Mouse (Mus musculus): ENCODE results near the gene Pilrb1. TPM values are rescaled to one million over a fixed set of nuclear protein-coding genes. Genes with fewer than 3 reads are reported as not detected.
"Not testable (repeated sequence)": the region's sequence is repeated elsewhere in the genome, so short reads cannot be mapped to it uniquely, and the experiment has no call there.

Pilrb1 gene
- polyA plus RNA-seq, 1 experiment from 2014 or later: 1.8 TPM

DNA sequence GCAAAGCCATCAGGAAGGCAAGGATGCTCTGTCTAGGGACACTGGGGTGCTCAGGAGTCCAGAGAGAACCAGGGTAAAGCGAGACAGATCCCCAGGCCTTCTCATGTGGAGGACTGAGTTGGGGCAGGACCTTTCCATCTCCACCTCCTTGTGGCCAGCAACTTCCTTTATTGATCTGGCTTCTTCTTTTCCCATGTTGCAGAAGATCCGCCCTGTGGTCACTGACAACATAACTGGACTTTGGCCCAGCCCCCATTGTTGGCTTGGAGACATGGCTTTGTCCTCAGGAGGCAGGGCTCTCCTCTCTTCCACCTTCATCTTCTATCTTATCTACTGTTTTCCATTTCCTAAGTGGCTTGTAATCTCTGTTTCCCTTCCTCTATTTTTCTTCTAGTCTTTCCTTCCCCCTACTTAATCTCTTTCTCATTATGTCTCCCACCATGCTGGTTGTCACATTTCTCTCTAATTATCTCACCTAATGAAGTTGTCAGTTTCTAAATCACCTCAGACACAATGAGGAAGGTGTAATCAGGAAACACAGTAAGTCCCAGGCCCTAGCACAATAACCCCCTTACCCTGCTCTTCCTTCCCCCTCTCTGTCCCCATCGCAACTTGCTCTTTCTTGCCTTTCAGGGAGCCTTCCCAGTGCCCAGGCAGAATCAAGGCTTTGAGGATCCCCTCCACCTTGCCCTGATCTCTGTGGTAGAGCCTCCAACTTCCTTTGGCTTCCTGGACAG, 13.9 kb upstream of the Pilrb1 start, which contains the start of gene Pilrb2:
Pilrb2 (minus strand) TSS at position 172 of the 737 bp plus-strand sequence.
- not testable (repeated sequence) for H3K27me3 ChIP-seq (replicated peaks; ENCODE audit: control insufficient read depth, insufficient read depth, low read length); H3K36me3 ChIP-seq (ENCODE audit: control insufficient read depth, insufficient read depth, low read length); H3K4me3 ChIP-seq (ENCODE audit: low read length); ATAC-seq; H3K9ac ChIP-seq (ENCODE audit: low read depth, low read length); H3K27ac ChIP-seq (ENCODE audit: low read length); H3K4me1 ChIP-seq (ENCODE audit: control insufficient read depth, insufficient read depth, low read length); H3K9me3 ChIP-seq (ENCODE audit: control insufficient read depth, low read length); H3K4me2 ChIP-seq (ENCODE audit: low read depth, low read length)
- WGBS: 69% methylated on average over 3 of the region's 3 CpGs

DNA sequence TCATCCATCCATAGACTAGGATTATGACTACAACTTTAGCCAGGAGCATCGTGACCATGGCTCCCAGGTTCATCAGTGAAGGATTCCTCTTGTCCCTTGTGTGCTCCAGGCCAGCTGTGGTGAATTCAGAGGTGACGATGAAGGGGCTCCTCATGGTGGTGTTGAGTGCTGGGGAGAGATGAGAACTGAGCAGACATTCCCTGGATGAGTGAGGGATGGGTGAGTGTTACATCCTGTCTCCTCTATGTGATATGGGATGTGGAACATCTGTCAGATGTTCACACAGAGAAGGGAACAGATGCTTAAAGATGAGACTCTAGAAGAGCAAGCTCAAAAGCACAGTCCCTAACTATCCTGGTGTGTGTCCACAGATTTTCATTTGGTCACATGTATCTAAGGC, 10.7 kb upstream of the Pilrb1 start:
- 77% methylated on average over 2 of the region's 2 CpGs for WGBS
- not testable (repeated sequence) for H3K4me1 ChIP-seq (ENCODE audit: control insufficient read depth, insufficient read depth, low read length); H3K36me3 ChIP-seq (ENCODE audit: control insufficient read depth, insufficient read depth, low read length); H3K9me3 ChIP-seq (ENCODE audit: control insufficient read depth, low read length); ATAC-seq; H3K9ac ChIP-seq (ENCODE audit: low read depth, low read length); H3K27me3 ChIP-seq (replicated peaks; ENCODE audit: control insufficient read depth, insufficient read depth, low read length); H3K4me2 ChIP-seq (ENCODE audit: low read depth, low read length); H3K4me3 ChIP-seq (ENCODE audit: low read length); H3K27ac ChIP-seq (ENCODE audit: low read length)

DNA sequence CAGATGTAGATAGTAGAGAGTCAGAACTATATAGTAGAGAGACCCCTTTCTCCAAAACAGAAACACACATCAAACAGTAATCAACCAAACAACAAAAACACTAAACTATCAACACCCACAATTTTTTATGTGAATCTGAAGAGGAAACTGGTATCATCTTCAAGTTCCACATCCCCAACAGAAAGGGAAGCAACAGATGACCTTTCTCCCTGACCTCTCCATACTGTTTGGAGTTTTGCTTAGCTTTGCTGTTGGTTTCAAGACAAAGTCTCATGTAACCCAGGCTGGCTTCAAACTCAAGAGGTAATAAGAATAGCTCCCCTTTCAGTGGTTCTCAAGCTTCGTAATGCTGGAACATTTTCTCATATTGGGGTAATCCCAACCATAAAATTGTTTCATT, 6.1 kb upstream of the Pilrb1 start:
- WGBS: 93% methylated on average over 1 of the region's 1 CpGs
- H3K27ac ChIP-seq (ENCODE audit: low read length); H3K9me3 ChIP-seq (ENCODE audit: control insufficient read depth, low read length); H3K36me3 ChIP-seq (ENCODE audit: control insufficient read depth, insufficient read depth, low read length); ATAC-seq; H3K4me3 ChIP-seq (ENCODE audit: low read length); H3K27me3 ChIP-seq (replicated peaks; ENCODE audit: control insufficient read depth, insufficient read depth, low read length); H3K4me2 ChIP-seq (ENCODE audit: low read depth, low read length); H3K9ac ChIP-seq (ENCODE audit: low read depth, low read length); H3K4me1 ChIP-seq (ENCODE audit: control insufficient read depth, insufficient read depth, low read length): not testable (repeated sequence)

DNA sequence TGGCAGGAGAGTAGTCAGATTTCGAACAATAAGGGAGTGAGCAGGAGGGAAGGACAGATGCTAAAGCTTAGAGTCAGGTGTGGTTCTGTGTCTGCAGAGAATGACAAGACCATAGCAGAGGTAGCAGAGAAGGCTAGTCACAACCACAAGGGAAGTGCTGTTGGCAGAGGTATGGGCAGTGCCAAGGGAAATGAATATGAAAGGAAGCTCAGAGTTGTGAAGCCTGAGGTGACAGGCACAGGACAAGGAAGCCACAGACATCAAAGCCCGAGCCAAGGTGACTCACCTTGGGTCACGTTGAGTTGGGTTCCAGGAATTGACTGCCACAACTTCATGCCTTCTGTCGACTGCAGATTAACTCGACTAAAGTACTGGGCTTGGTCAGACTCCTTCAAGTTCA, 1.0 kb downstream of the Pilrb1 start:
- not testable (repeated sequence) for H3K9me3 ChIP-seq (ENCODE audit: control insufficient read depth, low read length); H3K4me3 ChIP-seq (ENCODE audit: low read length); H3K4me2 ChIP-seq (ENCODE audit: low read depth, low read length); H3K4me1 ChIP-seq (ENCODE audit: control insufficient read depth, insufficient read depth, low read length); H3K27ac ChIP-seq (ENCODE audit: low read length); ATAC-seq; H3K9ac ChIP-seq (ENCODE audit: low read depth, low read length); H3K27me3 ChIP-seq (replicated peaks; ENCODE audit: control insufficient read depth, insufficient read depth, low read length); H3K36me3 ChIP-seq (ENCODE audit: control insufficient read depth, insufficient read depth, low read length)
- WGBS: 72% methylated on average over 4 of the region's 5 CpGs

DNA sequence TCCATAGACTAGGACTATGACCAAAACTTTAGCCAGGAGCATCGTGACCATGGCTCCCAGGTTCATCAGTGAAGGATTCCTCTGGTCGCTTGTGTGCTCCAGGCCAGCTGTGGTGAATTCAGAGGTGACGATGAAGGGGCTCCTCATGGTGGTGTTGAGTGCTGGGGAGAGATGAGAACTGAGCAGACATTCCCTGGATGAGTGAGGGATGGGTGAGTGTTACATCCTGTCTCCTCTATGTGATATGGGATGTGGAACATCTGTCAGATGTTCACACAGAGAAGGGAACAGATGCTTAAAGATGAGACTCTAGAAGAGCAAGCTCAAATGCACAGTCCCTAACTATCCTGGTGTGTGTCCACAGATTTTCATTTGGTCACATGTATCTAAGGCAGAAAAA, 3.0 kb downstream of the Pilrb1 start:
- H3K4me1 ChIP-seq (ENCODE audit: control insufficient read depth, insufficient read depth, low read length); H3K27me3 ChIP-seq (replicated peaks; ENCODE audit: control insufficient read depth, insufficient read depth, low read length); H3K9me3 ChIP-seq (ENCODE audit: control insufficient read depth, low read length); H3K4me3 ChIP-seq (ENCODE audit: low read length); H3K4me2 ChIP-seq (ENCODE audit: low read depth, low read length); H3K36me3 ChIP-seq (ENCODE audit: control insufficient read depth, insufficient read depth, low read length); ATAC-seq; H3K27ac ChIP-seq (ENCODE audit: low read length); H3K9ac ChIP-seq (ENCODE audit: low read depth, low read length): not testable (repeated sequence)
- WGBS: 82% methylated on average over 3 of the region's 3 CpGs

DNA sequence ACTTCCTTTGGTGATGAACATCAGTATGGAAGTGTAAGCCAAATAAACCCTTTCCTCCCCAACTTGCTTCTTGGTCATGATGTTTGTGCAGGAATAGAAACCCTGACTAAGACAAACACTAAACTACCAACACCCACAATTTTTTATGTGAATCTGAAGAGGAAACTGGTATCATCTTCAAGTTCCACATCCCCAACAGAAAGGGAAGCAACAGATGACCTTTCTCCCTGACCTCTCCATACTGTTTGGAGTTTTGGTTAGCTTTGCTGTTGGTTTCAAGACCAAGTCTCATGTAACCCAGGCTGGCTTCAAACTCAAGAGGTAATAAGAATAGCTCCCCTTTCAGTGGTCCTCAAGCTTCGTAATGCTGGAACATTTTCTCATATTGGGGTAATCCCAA, 7.6 kb downstream of the Pilrb1 start:
- H3K9me3 ChIP-seq (ENCODE audit: control insufficient read depth, low read length); H3K4me3 ChIP-seq (ENCODE audit: low read length); H3K27me3 ChIP-seq (replicated peaks; ENCODE audit: control insufficient read depth, insufficient read depth, low read length); H3K27ac ChIP-seq (ENCODE audit: low read length); H3K9ac ChIP-seq (ENCODE audit: low read depth, low read length); H3K4me2 ChIP-seq (ENCODE audit: low read depth, low read length); ATAC-seq; H3K4me1 ChIP-seq (ENCODE audit: control insufficient read depth, insufficient read depth, low read length); H3K36me3 ChIP-seq (ENCODE audit: control insufficient read depth, insufficient read depth, low read length): not testable (repeated sequence)
- 89% methylated on average over 1 of the region's 1 CpGs for WGBS

DNA sequence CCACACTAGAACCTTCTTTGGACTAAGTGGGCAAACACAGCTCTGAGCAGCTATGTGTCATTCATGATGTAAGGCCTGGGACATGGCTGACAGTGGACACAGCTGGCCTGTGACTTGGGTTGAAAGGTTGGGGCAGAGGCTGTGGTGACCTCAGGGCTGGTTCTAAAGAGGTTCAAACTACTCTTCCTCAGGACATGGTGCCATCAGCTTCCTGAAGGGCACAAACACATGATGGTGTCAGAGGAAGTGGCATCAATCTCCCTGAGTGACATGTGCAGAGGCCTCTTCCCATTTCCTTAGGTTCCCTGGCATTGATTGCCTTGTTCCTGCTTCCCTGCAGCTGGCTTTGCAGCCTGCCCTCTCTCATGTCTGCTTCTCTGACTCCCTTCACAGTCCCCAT, 20.8 kb downstream of the Pilrb1 start:
- not testable (repeated sequence) for H3K4me2 ChIP-seq (ENCODE audit: low read depth, low read length); H3K9me3 ChIP-seq (ENCODE audit: control insufficient read depth, low read length)

DNA sequence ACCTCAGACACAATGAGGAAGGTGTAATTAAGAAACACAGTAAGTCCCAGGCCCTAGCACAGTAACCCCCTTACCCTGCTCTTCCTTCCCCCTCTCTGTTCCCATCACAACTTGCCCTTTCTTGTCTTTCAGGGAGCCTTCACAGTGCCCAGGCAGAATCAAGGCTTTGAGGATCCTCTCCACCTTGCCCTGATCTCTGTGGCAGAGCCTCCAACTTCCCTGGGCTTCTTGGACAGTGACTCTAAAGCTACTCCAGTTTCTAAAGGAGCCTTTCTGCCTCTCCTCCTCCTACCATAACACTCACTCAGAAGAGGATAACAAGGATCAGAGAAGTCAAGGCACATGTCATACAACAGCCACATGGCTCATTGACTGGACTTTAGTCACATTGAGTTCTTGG, 21.3 kb downstream of the Pilrb1 start:
- no peaks in the 10 kb centered on the region for H3K9me3 ChIP-seq (ENCODE audit: control insufficient read depth, low read length)
- no peak overlapping the region for H3K4me3 ChIP-seq (ENCODE audit: low read length)
- no peak overlapping the region for H3K9ac ChIP-seq (ENCODE audit: low read depth, low read length)
- H3K27me3 ChIP-seq (replicated peaks; ENCODE audit: control insufficient read depth, insufficient read depth, low read length): no peaks in the 10 kb centered on the region
- H3K27ac ChIP-seq (ENCODE audit: low read length): no peak overlapping the region
- ATAC-seq: no peak
- no peaks in the 10 kb centered on the region for H3K4me1 ChIP-seq (ENCODE audit: control insufficient read depth, insufficient read depth, low read length)
- H3K4me2 ChIP-seq (ENCODE audit: low read depth, low read length): no peak overlapping the region
- no peaks in the 10 kb centered on the region for H3K36me3 ChIP-seq (ENCODE audit: control insufficient read depth, insufficient read depth, low read length)

More for the DNA sequence above, 20.8 kb downstream of the Pilrb1 start:
- H3K9ac ChIP-seq (ENCODE audit: low read depth, low read length); H3K4me1 ChIP-seq (ENCODE audit: control insufficient read depth, insufficient read depth, low read length); H3K27ac ChIP-seq (ENCODE audit: low read length); H3K27me3 ChIP-seq (replicated peaks; ENCODE audit: control insufficient read depth, insufficient read depth, low read length); H3K36me3 ChIP-seq (ENCODE audit: control insufficient read depth, insufficient read depth, low read length); H3K4me3 ChIP-seq (ENCODE audit: low read length); ATAC-seq: not testable (repeated sequence)

DNA sequence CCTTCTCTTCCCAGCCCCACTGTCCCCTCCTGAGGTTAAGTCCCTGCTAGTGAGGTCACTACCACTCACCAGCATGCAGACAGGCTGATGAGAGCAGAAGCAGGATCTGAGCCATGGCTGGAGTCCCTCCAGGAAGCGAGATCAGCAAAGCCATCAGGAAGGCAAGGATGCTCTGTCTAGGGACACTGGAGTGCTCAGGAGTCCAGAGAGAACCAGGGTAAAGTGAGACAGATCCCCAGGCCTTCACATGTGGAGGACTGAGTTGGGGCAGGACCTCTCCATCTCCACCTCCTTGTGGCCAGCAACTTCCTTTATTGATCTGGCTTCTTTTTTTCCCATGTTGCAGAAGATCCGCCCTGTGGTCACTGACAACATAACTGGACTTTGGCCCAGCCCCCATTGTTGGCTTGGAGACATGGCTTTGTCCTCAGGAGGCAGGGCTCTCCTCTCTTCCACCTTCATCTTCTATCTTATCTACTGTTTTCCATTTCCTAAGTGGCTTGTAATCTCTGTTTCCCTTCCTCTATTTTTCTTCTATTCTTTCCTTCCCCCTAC, 21.9 kb downstream of the Pilrb1 start, which contains the start of gene Pilra:
Pilra (minus strand) TSS at position 316 of the 555 bp plus-strand sequence.
- not testable (repeated sequence) for ATAC-seq; H3K4me3 ChIP-seq (ENCODE audit: low read length); H3K9ac ChIP-seq (ENCODE audit: low read depth, low read length); H3K27ac ChIP-seq (ENCODE audit: low read length); H3K4me1 ChIP-seq (ENCODE audit: control insufficient read depth, insufficient read depth, low read length); H3K36me3 ChIP-seq (ENCODE audit: control insufficient read depth, insufficient read depth, low read length); H3K4me2 ChIP-seq (ENCODE audit: low read depth, low read length); H3K27me3 ChIP-seq (replicated peaks; ENCODE audit: control insufficient read depth, insufficient read depth, low read length); H3K9me3 ChIP-seq (ENCODE audit: control insufficient read depth, low read length)
- WGBS: 59% methylated on average over 2 of the region's 2 CpGs

DNA sequence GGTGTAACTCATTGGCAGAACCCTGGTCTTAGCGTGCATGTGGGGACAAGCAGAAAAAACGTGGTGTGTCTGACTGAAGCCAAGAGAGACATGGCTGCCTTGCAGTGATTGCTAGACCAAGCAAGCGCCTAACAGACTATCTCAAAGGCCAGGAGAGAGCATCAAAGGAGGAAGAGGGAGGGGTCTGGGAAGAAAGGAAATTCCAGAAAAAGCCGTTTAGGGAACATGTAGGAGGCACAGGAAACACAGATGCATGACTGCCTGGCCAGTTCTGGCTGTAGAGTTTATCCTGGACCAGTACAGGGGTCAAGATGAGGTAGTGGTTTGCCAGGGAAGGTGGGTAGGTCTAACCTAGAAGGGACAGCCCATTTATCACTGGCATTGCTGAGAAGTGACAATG, 24.4 kb downstream of the Pilrb1 start:
- H3K4me3 ChIP-seq (ENCODE audit: low read length): no peak overlapping the region
- no peaks in the 10 kb centered on the region for H3K4me1 ChIP-seq (ENCODE audit: control insufficient read depth, insufficient read depth, low read length)
- ATAC-seq: no peak
- no peaks in the 10 kb centered on the region for H3K36me3 ChIP-seq (ENCODE audit: control insufficient read depth, insufficient read depth, low read length)
- H3K4me2 ChIP-seq (ENCODE audit: low read depth, low read length): no peak overlapping the region
- H3K9ac ChIP-seq (ENCODE audit: low read depth, low read length): no peak overlapping the region
- no peak overlapping the region for H3K27ac ChIP-seq (ENCODE audit: low read length)
- no peaks in the 10 kb centered on the region for H3K27me3 ChIP-seq (replicated peaks; ENCODE audit: control insufficient read depth, insufficient read depth, low read length)
- no peaks in the 10 kb centered on the region for H3K9me3 ChIP-seq (ENCODE audit: control insufficient read depth, low read length)
- WGBS: 49% methylated on average over 4 of the region's 4 CpGs
